Mouse (Mus musculus): ENCODE measurements at regions not wholly inside any gene's neighbourhood (a gene's known extent, or its start where the extent isn't known, plus 50 kb on each side); places are given as distances from the start of the nearest gene placed in this dataset.

DNA sequence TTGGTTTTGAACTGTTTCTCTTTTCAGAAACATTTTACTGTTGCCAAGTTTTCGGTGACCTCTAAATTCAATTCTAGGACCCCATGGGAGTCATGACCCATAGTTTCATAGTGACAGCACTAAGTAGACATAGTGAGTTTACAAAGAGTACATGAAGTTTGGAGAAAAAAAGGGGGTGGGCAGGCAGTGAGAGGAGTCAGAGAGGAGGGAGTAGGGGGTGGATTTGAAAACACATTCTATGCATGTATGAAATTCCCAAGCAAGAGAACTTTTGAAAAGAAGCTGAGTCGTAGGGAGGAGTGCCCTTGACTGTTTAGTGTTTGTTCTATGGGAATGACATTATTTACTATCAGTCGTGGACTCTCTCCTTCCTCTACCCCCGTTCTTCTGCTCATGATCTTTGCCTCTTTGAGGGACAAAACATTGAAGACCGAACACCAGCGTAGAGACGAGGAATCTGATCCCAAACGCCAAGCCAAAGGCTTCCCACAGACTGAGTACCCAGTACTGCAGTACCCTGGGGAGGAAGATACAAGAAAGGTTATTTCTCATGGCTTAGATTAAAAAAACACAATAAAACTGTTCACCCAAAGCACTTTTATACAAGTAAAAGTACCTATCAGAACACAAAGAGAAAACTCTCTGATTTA lies 229.1 kb upstream of the Map3k1 start:
- H3K4me3 ChIP-seq (ENCODE audit: insufficient read depth, low read depth, low read length), result no peak overlapping the region
- peaks cover 2% of the 10 kb centered on the region; the same call in 1 of the 2 replicates for H3K4me1 ChIP-seq (ENCODE audit: control insufficient read depth, insufficient read depth, insufficient read length, low read length)
- no peak overlapping the region for H3K27ac ChIP-seq (replicated peaks; ENCODE audit: low read depth, low read length)

DNA sequence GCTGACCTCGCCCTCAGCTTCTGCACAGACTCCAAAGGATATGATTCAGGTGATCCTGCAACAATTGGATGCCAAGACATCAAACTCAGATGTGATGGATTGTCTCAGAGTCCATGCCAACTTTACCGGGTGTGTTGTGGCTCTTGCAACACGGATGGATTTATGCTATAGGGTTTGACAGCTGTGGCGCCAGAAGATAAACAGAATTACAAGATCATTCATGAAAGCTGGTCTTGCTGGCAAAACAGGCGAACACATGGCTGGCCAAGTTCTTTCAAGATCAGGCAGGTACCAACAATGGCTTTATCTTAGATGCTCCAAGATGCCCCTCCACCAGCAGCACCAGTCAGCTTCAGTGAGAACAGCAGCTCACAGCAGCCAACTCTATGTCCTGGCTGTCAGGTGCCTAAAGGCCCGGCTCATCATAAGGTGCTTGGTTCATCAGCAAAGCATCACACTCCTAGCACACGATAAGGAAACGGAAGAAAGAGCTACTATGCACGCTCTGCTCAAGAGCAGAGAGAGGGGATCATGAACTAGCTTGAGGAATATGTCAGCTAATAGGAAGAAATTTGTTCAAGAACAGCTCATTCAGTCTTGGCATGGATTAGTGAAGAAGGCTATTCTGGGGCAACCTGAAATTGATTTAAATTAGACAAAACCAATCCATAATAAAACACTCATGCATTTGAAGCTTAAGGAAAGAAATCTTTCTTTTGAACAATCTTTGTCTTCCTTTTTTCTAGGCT lies 229.9 kb upstream of the Map3k1 start:
- Histone ChIP-seq H3K4me3 (ENCODE audit: insufficient read depth, low read depth, low read length) (no peak overlapping the region), H3K27ac (replicated peaks; ENCODE audit: low read depth, low read length) (no peak overlapping the region), H3K4me1 (ENCODE audit: control insufficient read depth, insufficient read depth, insufficient read length, low read length) (peaks cover 5% of the 10 kb centered on the region)

DNA sequence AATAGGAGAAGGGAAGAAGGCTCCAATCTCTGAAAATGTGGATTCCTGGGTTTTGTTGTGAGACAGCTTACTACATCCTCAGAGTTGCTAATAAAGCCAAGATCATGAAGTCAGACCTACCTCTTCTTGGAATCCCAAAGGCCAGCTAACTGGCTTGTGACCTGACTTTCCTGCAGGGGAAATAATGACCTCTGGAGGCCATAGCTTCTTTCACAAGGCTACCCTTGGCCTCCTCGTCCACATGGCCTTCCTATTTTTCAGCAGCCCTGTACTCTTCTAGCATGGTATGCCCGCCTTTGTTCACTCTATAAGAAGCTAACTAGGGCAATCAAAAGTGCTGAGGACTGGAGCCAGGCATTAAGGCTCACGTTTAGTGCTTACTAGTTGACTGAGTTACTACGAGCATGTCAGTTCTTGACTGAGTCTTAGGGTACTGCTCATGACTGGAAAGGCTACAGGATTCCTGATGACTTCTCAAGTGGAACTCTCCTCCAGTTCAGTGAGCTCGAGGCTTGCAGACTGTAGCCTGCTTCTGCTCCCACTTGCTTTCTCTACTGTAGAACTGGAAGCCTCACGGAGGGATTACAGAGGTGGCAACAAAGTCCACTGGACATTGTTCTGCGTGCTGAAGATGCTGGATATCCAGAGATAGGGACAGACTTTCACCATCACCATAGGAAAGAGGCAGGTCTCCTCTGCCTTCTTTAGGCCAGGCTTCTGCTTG lies 230.8 kb upstream of the Map3k1 start:
- H3K4me1 ChIP-seq (ENCODE audit: control insufficient read depth, insufficient read depth, insufficient read length, low read length), result peaks cover 7% of the 10 kb centered on the region
- no peak overlapping the region for H3K27ac ChIP-seq (replicated peaks; ENCODE audit: low read depth, low read length)
- no peak overlapping the region for H3K4me3 ChIP-seq (ENCODE audit: insufficient read depth, low read depth, low read length)

DNA sequence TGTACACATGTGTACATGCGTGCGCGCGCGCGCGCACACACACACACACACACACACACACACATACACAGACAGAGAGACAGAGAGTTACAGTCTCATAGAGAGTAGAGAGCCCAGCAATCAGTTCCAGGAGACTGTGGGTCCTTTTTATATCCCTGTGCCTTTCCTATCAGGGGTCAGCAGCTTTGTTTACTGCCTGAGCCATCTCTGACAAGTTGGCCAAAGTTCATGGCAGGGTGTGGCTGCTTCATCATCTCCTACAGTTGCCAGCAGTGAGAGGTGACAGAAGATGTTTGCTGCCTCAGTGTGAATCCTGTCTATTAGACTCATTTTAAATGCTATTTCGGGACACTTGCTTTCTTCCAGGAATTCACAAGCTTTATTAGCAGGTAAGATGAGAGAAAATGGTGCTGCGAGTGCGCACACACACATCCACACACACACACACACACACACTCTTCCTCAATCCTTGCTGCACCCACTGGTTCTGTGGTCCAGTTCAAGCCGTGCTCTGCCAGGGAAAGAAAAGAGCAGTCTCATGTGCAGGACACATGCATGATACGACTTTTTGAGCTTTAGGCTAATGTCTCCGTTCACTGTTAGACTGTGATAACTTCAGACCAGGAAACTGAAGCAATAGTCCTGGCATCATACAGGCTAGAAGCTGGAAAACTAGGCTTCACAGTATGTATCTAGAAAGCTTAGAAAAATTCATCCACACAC lies 234.9 kb upstream of the Map3k1 start:
- H3K4me1 ChIP-seq (ENCODE audit: control insufficient read depth, insufficient read depth, insufficient read length, low read length), result peaks cover 7% of the 10 kb centered on the region
- H3K27ac ChIP-seq (replicated peaks; ENCODE audit: low read depth, low read length), result no peak overlapping the region
- H3K4me3 ChIP-seq (ENCODE audit: insufficient read depth, low read depth, low read length), result no peak overlapping the region

DNA sequence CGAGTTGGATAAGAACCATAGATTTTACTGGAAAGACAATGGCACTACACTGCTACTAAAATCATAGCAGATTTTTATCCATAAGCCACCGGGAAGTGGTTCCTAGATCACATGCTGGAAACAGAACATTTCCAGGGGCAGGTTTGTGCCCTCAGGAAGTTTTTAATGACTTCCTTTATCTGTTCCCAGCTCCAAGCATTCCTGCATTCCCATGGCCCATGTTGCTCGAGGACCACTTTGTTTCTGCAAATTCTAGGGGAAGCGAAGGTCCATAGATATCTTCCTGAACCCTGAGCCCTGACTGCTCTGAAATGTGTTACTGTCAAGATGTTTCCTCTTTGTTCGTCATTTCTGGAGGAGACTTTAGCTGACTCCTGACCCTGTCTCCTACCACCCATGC lies 235.6 kb upstream of the Map3k1 start:
- Histone ChIP-seq H3K27ac (replicated peaks; ENCODE audit: low read depth, low read length) (no peak overlapping the region), H3K4me3 (ENCODE audit: insufficient read depth, low read depth, low read length) (no peak overlapping the region), H3K4me1 (ENCODE audit: control insufficient read depth, insufficient read depth, insufficient read length, low read length) (peaks cover 8% of the 10 kb centered on the region)

DNA sequence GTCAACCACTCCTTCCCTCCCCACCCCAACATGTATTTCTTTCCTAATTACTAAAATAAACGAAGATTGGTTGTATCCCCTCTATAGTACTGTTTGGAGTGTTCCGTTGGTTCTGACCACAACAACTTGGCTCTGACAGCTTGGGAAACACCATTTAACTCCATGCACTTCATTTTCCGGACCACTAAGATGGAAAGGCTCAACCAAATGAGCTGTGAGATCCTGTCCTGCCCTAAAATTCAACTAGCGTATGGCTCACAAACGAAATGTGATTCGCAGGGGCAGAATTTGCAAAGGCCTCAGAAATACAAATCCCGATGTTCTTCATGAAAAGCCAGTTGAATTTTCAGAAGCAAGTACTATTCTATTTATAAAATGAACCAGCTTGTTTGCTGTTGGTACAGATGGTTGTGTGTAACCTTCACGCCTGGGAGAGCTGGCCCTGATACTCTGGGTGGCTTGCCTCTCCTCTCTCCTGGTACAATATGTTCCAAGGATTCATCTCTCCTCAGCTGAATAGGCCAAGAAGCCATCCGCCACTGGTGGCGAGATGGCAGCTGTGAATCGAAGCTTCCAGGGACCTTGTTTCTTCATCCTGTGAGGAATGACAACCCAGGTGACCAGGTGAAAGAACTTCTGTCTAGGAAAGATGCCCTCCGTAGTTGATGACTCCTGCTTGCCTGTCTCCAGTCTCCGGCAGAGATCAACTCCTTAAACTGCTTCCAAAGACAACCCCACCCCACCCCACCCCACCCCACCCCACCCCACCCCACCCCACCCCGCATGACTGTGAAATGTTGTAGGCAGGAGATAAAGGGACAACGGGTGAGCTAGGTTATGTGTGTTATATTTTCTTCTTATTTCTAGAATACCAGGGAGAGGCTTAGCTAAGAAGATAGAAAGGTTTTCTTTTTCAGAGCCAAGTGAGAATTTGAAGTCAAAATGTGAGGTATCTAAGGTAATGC lies 237.7 kb upstream of the Map3k1 start:
- Histone ChIP-seq H3K4me1 (ENCODE audit: control insufficient read depth, insufficient read depth, insufficient read length, low read length) (peaks cover 15% of the 10 kb centered on the region), H3K27ac (replicated peaks; ENCODE audit: low read depth, low read length) (no peak overlapping the region)

DNA sequence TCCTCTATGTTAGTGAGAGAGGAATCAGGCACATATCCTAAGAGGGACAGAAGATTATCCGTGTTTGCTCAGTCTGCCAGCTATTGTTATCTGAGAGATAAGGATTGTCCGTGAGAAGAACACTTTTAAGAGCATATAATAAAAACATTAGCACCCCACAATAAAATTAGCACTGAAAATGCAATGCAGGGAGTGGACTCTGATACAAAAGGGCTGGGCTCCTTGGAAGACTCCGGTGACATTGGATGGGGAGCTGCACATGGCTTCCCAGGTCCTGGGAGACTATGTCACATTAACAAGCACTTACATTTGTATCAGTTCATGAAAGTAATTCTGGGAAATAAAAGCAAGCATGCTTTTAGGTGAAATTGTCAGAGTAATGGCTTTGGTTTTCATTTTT lies 238.6 kb upstream of the Map3k1 start:
- Histone ChIP-seq H3K4me3 (ENCODE audit: insufficient read depth, low read depth, low read length) (no peak overlapping the region), H3K4me1 (ENCODE audit: control insufficient read depth, insufficient read depth, insufficient read length, low read length) (peaks cover 20% of the 10 kb centered on the region), H3K27ac (replicated peaks; ENCODE audit: low read depth, low read length) (no peak overlapping the region)

More for the DNA sequence above, 237.7 kb upstream of the Map3k1 start:
- no peak overlapping the region for H3K4me3 ChIP-seq (ENCODE audit: insufficient read depth, low read depth, low read length)

DNA sequence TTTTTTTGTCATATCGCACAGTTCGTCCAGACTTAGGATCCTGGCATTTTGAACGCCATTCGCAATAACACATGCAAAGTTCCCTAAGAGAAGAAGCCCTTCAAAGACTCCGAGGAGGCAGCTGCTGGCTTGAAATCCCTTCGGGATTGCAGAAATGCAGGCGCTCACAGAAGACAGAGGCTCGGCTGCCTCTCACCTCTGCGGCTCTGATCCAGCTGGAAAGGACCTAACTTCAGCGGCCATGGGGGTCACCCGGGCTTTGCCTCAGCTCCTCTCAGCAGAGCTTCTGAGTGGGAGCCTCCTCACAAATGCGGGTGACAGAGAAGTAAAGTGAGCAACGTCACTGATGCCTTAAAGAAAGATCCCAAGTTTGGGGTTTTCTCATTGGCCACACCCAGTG lies 239.1 kb upstream of the Map3k1 start:
- no peak overlapping the region for H3K4me3 ChIP-seq (ENCODE audit: insufficient read depth, low read depth, low read length)
- H3K4me1 ChIP-seq (ENCODE audit: control insufficient read depth, insufficient read depth, insufficient read length, low read length), result peaks cover 22% of the 10 kb centered on the region
- H3K27ac ChIP-seq (replicated peaks; ENCODE audit: low read depth, low read length), result 0 out of 2 replicates have a peak overlapping the region, but pooled peaks have one; percentile 38

DNA sequence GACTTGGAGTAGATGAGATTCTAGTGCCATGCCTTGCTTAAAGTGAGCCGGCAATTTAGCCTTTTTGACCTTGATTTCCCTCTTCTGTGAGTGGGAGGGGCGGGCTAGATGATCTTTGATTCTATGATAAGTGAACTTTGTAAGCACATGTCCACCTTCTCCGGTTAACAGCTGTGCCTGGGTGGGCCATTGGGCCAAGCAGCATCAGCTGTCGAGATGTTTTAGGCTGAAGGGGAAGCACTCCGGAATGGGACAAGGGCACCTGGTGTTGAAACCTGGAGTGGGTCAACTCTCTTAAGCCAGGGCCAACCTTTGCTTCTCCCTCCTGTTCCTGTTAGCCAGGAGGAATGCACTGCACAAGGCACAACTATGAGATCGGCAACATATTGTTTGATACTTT lies 239.5 kb upstream of the Map3k1 start:
- no peak overlapping the region for H3K4me3 ChIP-seq (ENCODE audit: insufficient read depth, low read depth, low read length)
- H3K4me1 ChIP-seq (ENCODE audit: control insufficient read depth, insufficient read depth, insufficient read length, low read length), result peaks cover 21% of the 10 kb centered on the region
- H3K27ac ChIP-seq (replicated peaks; ENCODE audit: low read depth, low read length), result 0 out of 2 replicates have a peak overlapping the region, but pooled peaks have one; percentile 38

DNA sequence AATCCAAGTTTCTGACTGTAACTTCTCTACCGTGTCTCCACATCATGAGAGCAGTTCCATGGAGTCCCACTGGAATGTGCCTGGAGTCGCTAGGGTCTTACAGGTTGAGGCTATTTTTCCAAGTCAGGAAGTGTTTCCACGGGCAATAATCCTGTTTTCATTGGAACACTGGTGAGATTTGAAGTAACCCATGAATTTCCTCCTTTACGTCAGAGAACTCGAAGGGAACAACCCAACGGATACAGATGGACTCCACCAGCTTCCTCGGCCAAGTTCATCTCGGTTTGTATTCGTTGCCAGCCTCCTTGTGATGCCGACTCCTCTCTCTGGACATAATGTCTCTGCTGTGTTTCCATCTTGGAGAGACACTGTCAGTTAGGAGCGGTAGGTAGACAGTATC lies 237.4 kb upstream of the Ankrd55 start:
- Histone ChIP-seq H3K4me1 (ENCODE audit: control insufficient read depth, insufficient read depth, insufficient read length, low read length) (peaks cover 26% of the 10 kb centered on the region), H3K4me3 (ENCODE audit: insufficient read depth, low read depth, low read length) (no peak overlapping the region), H3K27ac (replicated peaks; ENCODE audit: low read depth, low read length) (peak overlapping the region; percentile 50)

DNA sequence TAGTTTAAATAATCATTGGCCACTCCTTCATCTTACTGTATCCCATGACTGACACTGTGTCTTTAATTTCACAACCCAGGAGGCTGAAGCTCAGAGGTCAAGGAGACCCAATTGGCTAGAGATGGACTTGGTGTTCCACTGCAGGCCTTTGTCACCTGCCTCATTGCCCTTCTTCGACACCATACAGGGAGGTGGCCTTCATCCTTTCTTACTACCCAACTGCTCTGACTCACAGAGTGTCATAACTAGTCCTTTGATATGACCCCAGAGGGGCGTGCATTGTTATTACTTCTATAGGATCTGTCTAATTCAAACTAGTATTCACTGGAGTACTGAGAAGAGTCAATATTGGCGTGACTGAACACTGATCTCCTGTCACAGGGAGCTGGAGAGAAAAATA lies 236.2 kb upstream of the Ankrd55 start:
- peaks cover 26% of the 10 kb centered on the region for H3K4me1 ChIP-seq (ENCODE audit: control insufficient read depth, insufficient read depth, insufficient read length, low read length)
- H3K27ac ChIP-seq (replicated peaks; ENCODE audit: low read depth, low read length), result peak overlapping the region; percentile 64
- H3K4me3 ChIP-seq (ENCODE audit: insufficient read depth, low read depth, low read length), result no peak overlapping the region

DNA sequence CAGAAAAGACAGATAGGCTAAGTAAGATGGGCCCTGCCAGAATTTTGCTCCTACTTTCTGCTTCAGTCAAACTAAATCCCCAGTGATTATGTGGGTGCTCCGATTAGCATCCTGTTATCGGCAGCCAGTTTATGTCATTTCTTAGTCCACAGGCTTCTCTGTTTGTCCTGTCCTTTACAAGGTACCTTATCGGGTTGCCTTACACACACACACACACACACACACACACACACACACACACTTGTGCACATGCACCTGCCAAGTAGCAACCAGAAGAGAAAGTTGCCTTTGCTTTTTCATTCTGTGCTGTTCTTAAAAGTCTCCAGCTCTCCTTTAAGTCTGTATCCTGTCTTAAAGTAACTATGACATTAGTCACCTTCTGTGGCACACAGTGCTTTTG lies 235.8 kb upstream of the Ankrd55 start:
- H3K4me3 ChIP-seq (ENCODE audit: insufficient read depth, low read depth, low read length), result no peak overlapping the region
- H3K27ac ChIP-seq (replicated peaks; ENCODE audit: low read depth, low read length), result peak overlapping the region; percentile 64
- peaks cover 26% of the 10 kb centered on the region for H3K4me1 ChIP-seq (ENCODE audit: control insufficient read depth, insufficient read depth, insufficient read length, low read length)

DNA sequence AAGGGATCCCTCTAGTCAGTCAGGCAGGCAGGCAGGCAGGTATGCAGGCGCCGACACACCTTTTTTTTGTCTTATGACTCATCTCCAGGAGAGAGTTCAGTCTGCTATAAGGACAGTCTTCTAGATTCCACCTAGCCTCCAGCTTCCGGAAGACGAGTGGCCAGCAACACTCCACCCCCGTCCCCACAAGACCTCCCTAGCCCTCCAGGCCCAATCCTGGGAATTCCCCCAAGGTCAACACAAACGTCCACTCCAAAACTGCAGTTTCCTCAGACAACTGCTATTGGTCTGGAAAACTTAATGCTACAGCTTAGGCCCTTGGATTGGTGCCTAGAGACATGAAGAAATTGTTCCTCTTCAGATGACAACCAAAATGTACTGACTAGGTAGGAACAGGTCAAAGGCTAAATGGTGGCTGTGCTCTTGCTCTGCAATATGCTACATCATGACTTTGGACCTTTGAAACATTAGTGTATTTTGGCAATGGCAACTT lies 233.3 kb upstream of the Ankrd55 start:
- Histone ChIP-seq H3K27ac (replicated peaks; ENCODE audit: low read depth, low read length) (no peak overlapping the region), H3K4me1 (ENCODE audit: control insufficient read depth, insufficient read depth, insufficient read length, low read length) (peaks cover 39% of the 10 kb centered on the region), H3K4me3 (ENCODE audit: insufficient read depth, low read depth, low read length) (no peak overlapping the region)

DNA sequence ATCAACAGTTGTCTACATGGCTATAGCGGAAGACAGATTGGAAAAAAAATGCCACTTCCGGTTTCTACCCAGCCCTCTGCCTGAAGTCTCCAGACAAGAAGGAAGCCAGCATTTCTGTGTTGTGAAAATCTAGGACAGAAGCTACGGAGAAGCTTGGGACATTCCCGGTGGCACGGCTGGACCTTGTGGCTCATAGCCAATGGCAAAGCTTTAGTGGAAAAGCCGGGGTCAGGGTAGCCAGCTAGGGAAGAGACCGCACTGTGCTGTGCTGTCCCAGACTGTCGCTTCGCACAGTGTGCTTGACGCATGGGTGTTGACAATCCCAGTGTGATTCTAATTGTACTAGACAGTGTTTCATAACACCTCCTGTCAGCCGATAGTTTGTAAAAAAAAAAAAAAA lies 230.0 kb upstream of the Ankrd55 start:
- peaks cover 32% of the 10 kb centered on the region for H3K4me1 ChIP-seq (ENCODE audit: control insufficient read depth, insufficient read depth, insufficient read length, low read length)
- peak overlapping the region; percentile 74 for H3K27ac ChIP-seq (replicated peaks; ENCODE audit: low read depth, low read length)
- H3K4me3 ChIP-seq (ENCODE audit: insufficient read depth, low read depth, low read length), result no peak overlapping the region

Measured in brown adipose tissue, adult 24 weeks (tissue).